Mouse (Mus musculus) erythroblast, embryonic 14.5 days (primary cell): ENCODE measurements around the gene Prss42.

ENCODE experiments used
- GATA1 ChIP-seq: IDR thresholded peaks from 2 replicates; pipeline ENCODE4 v1.6.1; 2012; ENCODE audit warnings: low read length, inconsistent platforms, mixed read lengths
- TAL1 ChIP-seq: IDR thresholded peaks from 3 replicates; pipeline ENCODE4 v1.6.1; 2012; ENCODE audit warnings: low read length, inconsistent platforms, mixed read lengths

- TF ChIP-seq TAL1 = no peak
- no peak for TF ChIP-seq GATA1
These were observed 953 bp upstream of the Prss42 start for GRCm38 (mm10) chr9:110797013-110797412.
